Mouse (Mus musculus) lung, postnatal 36 days (tissue): ENCODE measurements at regions not wholly inside any gene's neighbourhood (a gene's known extent, or its start where the extent isn't known, plus 50 kb on each side); places are given as distances from the start of the nearest gene placed in this dataset.
A peak's percentile ranks its signal among the peaks of the same experiment; 100 is the strongest.

Experiments
- DNase-seq: peaks from one replicate; pipeline ENCODE4 v3.0.0; 2022; ENCODE audit warnings: mixed read lengths

DNA sequence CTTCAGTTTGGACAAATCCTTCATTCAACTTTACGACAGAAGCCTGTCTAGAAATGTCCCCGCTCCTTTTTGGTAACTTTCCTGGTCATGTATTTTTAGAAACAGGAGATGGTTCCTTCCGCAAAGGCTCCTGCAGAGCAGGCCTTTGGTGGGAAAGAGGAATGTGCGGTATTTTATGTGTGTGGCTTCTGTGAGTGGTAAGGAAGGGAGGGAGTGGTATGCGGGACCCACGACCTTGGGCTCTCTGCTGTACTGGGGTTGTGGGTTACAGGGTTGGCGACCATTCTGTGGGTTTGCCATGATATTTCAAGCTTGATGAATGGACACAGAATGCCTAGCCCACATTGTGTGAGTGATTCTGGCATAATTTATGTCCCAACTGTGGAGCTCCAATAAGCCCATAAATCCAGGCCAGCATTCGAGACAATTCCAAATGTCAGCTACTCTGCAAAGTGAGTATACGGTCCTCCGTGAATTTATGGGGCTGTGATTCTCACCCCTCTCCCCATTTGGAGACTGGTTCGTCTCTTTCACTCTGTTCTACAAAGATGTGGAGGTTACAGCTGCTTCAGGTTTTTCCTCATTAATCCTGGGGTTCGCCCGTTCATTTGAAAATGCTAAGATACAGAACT, 109.3 kb upstream of the Rxfp2 start:
- DNase-seq: no peak

DNA sequence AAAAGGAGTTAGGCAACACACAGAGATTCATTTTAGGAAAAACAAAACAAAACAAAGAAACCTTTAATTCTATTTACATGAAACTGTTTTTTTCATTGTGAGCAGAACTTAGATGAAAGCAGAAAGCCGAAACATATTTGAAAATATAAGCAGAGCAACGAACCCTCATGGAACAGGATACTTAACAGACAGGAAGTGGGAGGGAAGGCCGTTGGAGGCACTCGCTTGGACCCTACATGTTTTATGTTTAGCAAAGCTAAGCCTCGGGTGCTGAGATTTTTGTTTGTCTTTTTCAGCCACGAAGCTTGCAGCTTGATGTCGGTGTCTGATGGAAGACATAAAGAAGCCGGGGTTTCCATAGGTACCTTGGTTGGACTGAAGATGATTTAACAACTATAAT, 108.5 kb upstream of the Rxfp2 start:
- DNase-seq: no peak

DNA sequence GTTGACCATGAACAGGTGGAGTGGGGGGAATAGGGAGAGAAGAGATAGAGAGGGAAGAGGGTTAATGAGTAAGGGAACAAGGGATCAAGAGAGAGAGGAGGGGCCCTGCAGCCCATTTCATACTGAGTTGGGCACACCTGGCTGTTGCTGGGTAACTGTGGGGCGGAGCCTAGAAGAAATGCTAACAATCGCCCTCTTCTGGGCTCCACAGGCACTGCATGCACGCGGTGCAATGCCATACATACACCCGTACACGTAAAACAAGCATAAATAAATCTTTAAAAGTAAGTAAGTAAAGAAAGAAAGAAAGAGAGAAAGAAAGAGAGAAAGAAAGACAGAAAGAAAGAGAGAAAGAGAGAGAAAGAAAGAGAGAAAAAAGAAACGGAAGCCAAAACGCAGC, 106.5 kb upstream of the Rxfp2 start:
- no peak for DNase-seq

DNA sequence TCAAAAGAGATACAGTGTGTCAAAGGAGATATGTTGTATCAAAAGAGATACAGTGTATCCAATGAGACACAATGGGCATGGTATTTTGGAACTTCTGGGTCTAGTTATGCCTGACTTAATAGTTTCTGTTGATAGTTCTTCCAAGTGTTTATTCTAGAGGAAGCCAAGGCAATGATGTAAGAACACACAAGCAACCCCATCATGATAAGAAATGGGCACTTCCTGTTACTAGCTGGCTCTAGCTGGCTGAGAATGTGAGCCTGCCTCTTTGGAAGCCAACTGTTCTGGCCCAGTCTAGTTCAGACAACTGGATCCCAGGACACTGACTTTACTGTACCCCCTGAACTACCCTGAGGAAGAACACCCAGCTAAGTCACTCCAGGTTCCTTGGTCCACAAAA, 102.7 kb upstream of the Rxfp2 start:
- peak; percentile 64 for DNase-seq

DNA sequence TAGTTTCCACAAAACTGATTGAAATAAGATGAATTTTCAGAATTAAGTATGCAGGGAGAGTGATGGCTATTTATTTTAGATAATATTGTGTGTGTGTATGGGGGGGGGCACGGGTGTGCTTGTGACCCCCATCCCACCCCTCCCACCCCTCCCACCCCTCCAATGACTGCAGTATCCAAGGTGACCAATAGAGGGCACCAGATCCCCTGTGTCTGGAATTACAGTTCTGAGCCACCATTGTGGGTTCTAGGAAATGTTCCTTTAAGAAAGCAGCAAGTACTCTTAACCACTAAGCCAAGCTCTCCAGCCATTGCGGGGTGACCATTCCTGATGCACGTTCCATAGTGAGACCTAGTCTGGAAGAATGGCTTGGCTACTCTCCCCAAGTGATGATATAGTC, 101.1 kb upstream of the Rxfp2 start:
- DNase-seq: no peak

DNA sequence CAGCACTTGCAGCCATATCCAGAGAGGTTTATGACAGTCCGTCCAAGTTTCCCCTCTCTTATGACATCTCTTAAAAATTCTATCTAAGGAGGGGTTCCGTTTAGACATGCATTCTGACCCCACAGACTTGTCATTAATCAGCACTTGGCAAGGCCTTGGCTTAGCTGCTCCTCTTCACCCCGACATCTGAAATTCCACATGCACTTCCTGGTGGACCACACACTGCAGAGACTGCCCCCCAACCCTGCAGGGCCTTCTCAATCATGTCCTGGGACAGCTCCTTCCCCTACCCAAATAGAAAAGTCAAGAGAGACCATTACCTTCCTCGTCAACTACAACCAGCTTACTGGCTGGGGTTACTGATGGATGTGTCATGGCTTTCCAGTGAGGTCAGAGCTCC, 99.4 kb upstream of the Rxfp2 start:
- no peak for DNase-seq

DNA sequence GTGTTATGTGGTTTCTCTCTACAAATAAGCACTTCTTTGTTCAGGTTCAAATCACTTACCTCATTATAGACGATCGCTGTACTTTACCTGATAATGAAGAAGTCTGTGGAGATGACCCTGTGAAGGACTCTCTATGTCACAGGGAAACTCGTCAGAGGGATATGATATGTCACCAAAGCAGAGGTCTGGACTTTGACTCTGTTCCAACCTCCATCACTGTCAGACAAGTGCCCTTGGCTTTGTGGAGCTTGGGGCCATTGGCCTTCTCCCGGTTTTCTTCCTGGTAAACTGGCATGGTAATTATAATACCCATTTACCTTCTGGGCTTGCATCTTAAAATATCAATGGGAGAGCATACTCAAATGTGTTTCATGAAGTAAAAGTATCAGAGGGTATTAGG, 98.1 kb upstream of the Rxfp2 start:
- no peak for DNase-seq

DNA sequence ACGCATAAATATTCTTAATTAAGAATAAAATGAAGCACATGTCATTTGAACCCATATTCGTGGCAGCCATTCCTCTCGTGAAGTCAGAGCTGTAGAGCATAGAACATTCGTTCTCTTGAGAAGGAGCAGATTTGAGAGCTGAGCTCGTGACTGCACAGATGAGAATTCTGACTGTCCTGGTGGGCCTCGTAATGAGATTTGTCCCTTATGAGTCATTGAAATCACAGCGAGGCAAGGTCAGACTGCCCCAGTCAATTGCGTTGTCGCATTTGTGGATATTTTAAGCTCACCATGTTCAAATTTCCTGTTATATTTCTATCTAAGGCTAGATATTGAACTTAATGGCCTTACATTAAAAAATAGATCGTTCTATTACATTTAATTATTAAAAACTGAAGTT, 94.0 kb upstream of the Rxfp2 start:
- DNase-seq: no peak

DNA sequence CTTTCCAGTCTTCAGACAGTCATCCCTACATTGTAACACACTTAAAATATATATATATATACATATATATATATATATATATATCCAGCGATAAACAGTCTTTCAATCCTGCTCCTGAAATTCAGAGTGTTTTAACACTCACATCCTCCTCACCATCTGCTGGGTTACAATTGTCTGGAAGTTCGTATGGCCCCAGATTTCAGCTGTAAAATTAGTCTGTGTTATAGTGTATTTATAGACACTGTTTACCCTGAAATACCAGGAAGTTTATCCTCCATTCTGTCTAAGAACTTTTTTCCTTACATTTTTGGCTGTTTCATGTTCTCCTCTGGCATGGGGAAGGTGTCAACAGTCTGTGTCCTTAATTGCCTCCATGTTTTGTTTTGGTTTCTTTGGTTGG, 91.7 kb upstream of the Rxfp2 start:
- no peak for DNase-seq

DNA sequence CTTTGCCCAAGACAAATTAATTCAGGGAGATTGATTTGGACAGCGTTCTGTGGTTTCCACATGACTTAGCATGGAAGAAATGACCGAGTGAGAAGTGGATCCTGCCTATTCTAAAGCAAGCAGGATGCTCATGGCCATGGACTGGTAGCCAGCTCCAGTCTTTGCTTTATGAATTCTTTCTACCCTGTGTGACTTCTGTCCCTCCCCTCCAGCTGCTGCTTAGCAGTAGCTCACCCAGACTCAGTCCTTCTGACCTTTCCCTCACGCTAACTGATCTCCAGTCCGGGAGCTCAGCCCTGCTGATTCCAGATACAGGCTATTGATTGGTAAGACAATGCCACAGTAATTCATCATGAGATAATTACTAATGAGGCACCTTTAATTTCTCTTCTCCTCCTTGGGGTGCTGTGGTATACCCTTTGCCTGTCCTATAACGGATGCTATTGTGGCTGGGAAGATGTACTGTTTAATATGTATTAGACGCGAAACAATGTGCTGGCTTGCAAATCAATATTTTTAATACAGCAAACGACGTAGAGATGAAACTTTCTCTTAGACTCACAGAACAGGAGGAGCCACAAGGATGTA, 86.8 kb upstream of the Rxfp2 start:
- no peak for DNase-seq

DNA sequence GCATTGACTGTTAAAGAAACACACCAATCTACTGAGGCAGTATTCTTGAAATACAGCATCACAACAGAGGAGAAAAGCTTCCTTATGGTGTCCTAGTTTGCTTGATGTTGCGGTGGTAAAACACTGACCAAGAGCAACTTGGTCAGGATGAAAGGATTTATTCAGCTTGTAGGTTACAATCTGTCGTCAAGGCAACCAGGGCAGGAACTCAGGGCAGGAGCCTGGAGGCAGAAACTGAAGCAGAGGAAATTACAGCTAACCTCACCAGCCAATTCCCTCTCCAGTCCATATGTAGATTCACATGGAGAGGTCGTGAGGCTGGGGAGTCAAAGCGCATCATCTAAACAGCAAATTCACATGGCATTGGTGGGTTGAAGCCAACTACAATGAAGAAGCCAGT, 86.3 kb upstream of the Rxfp2 start:
- DNase-seq: no peak

DNA sequence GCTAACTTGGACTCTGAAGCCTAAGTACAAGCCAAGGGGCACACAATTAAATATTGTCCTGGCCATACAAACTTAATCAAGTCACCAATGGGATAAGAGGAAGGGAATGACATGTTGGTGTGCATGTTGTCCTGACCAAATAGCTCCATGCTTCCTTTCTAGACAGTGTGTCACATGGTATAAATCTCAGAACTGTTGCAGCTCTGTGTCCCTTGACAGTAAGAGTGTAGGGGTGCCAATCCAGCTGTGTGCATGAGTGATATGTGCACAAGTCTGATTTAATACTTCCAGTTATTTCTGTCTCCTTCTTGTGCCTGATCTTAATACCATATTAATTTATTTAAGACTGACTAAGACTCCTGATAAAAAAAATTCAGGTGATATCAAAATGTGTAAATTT, 72.8 kb upstream of the Rxfp2 start:
- DNase-seq: no peak

DNA sequence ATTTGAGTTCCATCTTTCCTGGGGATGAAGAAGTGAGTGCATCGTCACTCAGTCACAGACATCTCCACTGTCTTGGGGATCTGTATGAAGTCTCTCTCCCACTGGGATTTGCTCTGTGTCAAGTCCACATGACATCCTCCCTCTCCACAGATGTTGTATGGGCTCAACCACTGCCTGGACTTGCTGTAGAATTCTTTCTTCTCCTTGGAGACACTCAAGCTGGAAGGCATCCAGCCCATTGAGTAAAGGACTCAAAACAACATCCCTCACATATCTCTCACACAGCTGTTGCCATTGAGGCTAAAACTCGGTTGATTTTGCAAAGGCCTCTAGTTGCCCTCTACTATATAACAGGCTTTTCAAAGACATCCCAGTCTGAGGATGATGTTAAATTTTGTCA, 71.0 kb upstream of the Rxfp2 start:
- no peak for DNase-seq

DNA sequence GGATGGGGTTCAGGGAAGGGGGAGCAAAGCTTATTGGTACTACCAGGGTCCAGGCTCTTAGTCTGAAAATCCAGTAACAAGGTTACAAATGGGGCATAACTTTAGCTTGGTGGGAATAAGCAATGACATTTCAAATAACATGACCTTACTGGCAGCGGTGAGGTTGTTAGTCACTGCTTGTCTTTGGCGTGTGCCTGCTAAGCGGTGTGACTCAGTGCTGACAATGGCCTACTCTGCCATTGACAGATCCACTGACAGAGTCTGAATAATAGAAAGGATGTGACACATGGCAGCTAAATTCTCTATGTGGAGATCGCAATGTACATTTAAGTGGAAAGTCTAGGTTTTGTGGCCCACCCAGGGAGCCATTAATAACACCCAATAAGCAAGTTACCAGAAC, 61.5 kb upstream of the Rxfp2 start:
- no peak for DNase-seq

DNA sequence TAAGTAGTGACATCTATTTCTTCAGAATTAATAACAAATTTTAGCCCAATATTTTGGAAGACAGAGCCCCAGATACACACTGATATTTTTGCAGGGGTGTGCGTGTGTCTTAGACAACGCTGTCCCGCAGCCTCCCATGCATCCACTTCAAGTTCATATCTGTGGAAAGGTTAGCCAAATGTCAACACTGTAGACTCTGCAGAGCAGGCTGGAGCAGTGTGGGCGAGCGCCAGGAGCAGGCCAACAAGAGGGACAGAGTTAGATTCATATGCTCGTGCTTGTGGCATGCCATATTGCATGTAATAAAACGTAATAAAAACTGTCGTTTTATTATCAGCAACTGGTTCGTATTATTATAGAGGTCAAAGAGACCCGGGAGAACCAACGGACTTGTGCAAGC, 57.3 kb upstream of the Rxfp2 start:
- no peak for DNase-seq

DNA sequence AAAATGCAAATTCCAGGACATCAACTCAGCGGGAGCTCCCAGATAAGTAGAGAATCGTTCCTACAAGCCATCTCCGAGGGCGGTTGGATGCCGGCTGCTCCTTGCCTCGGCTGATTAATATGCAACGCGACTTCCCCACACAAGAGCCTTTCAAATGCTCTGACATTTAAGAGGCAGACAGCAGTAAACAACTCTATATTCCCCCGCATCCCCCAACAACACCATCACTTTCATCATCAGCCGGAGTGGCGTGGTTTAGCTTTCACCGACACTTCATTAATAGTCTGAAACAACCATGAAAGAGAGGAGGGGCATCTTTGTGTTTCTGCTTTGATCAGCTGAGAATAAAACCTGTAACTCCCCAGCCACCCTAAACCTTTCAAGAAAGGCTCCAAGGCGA, 53.7 kb upstream of the Rxfp2 start:
- DNase-seq: no peak
